Mouse (Mus musculus): ENCODE measurements at regions not wholly inside any gene's neighbourhood (a gene's known extent, or its start where the extent isn't known, plus 50 kb on each side); places are given as distances from the start of the nearest gene placed in this dataset.

GRCm38 (mm10) chr8:23580106-23580505 lies 1145.5 kb downstream of the Adam3 start:
- H3K27me3 ChIP-seq (replicated peaks; ENCODE audit: control insufficient read depth, insufficient read depth, low read length), result no peaks in the 10 kb centered on the region
- H3K36me3 ChIP-seq (ENCODE audit: control insufficient read depth, insufficient read depth, low read length), result no peaks in the 10 kb centered on the region
- H3K9ac ChIP-seq (ENCODE audit: low read depth, low read length), result no peak overlapping the region
- H3K27ac ChIP-seq (ENCODE audit: low read depth, low read length), result no peak overlapping the region
- H3K4me1 ChIP-seq (ENCODE audit: control insufficient read depth, insufficient read depth, low read depth, low read length), result no peaks in the 10 kb centered on the region
- no peak for ATAC-seq
- H3K4me3 ChIP-seq (ENCODE audit: low read length), result no peak overlapping the region
- 88% methylated on average over 4 of the region's 4 CpGs for WGBS
- H3K4me2 ChIP-seq (ENCODE audit: low read length), result no peak overlapping the region
- H3K9me3 ChIP-seq (ENCODE audit: control insufficient read depth, low read length), result no peaks in the 10 kb centered on the region

- Histone ChIP-seq H3K4me2 (ENCODE audit: low read length) (no peak overlapping the region), H3K27ac (ENCODE audit: low read depth, low read length) (no peak overlapping the region), H3K4me3 (ENCODE audit: low read length) (no peak overlapping the region), H3K9me3 (ENCODE audit: control insufficient read depth, low read length) (no peaks in the 10 kb centered on the region), H3K27me3 (replicated peaks; ENCODE audit: control insufficient read depth, insufficient read depth, low read length) (no peaks in the 10 kb centered on the region), H3K36me3 (ENCODE audit: control insufficient read depth, insufficient read depth, low read length) (no peaks in the 10 kb centered on the region), H3K9ac (ENCODE audit: low read depth, low read length) (no peak overlapping the region), H3K4me1 (ENCODE audit: control insufficient read depth, insufficient read depth, low read depth, low read length) (no peaks in the 10 kb centered on the region)
- WGBS, result 87% methylated on average over 2 of the region's 2 CpGs
- no peak for ATAC-seq
Measured at GRCm38 (mm10) chr8:23580701-23581100, 1145.0 kb downstream of the Adam3 start.
